In the genomic region with DNA sequence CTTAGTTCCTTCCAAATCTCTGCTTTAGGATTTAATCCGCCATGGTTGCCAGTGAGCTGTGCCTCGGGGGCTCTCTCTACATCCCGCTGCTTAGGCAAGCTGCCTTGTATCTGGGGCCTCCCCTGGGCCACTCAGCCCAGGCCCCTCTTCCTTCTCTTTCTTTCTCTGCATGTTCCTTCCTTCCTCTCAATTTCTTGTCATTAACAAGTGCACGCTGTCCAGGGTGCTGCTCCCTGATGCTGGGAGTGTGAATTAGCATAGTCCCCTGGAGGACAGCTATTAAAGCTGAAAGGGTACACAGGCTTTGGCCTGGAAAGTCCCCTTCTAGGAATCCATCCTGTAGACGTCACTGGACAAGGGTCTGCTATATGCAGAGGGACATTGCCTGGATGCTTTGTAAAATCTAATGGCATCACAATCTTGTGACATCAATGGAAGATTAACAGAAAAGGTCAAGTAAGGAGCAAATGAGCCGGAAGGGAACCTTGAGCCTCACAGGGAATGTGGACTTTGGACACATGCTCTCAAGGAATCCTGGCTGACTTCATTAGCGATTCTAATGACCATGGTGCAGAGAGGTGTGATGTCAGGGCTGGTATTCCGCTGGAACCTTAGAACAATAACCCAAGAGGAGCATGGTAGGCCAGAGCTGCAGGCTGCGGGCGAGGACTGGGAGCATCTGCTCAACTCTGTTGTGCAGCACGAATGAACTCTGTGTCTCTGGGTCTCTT, we compare ENCODE assay signal across 13 mouse cellular contexts. TPM values are rescaled to one million over a fixed set of nuclear protein-coding genes. Genes with fewer than 3 reads are reported as not detected.
DNase-seq lines count a peak whose midpoint lies in the region; ATAC-seq and TF ChIP-seq lines count a peak whose summit lies in the region.
"Had no signal": no experiment of that assay in that cellular context is flagged by ENCODE, and none has a peak within 500 bp of the region (broad histone marks: within the 10 kb centered on the region; RNA-seq: fewer than 3 reads in every experiment).

No protein-coding gene starts in this region.

- peak; percentile 59 for DNase-seq in intestine, embryonic 14.5 days (ENCODE audit: low spot score)
- peak; percentile 21 for DNase-seq in R1 (ENCODE audit: low read depth, low spot score)
- DNase-seq in kidney, adult 9 months = peak; percentile 83
- DNase-seq in midbrain, embryonic 14.5 days = peak; percentile 44
- DNase-seq in ovary, postnatal 14 days (ENCODE audit: low spot score) = no peak
- DNase-seq in spleen, postnatal 10 days (ENCODE audit: low spot score in 2 of 2) = no peak
- DNase-seq in urinary bladder, adult 2 months (ENCODE audit: low spot score) = no peak
- DNase-seq: cerebellum, postnatal 25 days had no signal

- H3K9ac ChIP-seq in intestine, embryonic 14.5 days (ENCODE audit: low read length) = no peak overlapping the region
- no peak overlapping the region for H3K9ac ChIP-seq in intestine, postnatal 0 days (ENCODE audit: low read depth, low read length)
- no peak overlapping the region; the same call in 1 of the 2 replicates for H3K9ac ChIP-seq in midbrain, embryonic 14.5 days (replicated peaks; ENCODE audit: low read length)
- H3K9ac ChIP-seq: hindbrain, embryonic 15.5 days; liver, embryonic 12.5 days had no signal

- ATAC-seq in intestine, embryonic 14.5 days (replicated peaks; ENCODE audit: low FRiP score, low TSS enrichment, low read depth) = no peak
- ATAC-seq in intestine, postnatal 0 days = no peak
- no peak for ATAC-seq in midbrain, embryonic 14.5 days (ENCODE audit: low FRiP score, low TSS enrichment)
- ATAC-seq: liver, embryonic 12.5 days had no signal

- no peaks in the 10 kb centered on the region for H3K9me3 ChIP-seq in intestine, embryonic 14.5 days (ENCODE audit: control insufficient read depth, low read length)
- no peaks in the 10 kb centered on the region for H3K9me3 ChIP-seq in intestine, postnatal 0 days (ENCODE audit: control insufficient read depth)
- no peaks in the 10 kb centered on the region for H3K9me3 ChIP-seq in midbrain, embryonic 14.5 days (ENCODE audit: control insufficient read depth, low read length)
- H3K9me3 ChIP-seq: hindbrain, embryonic 15.5 days; liver, embryonic 12.5 days had no signal

- no peaks in the 10 kb centered on the region for H3K36me3 ChIP-seq in intestine, embryonic 14.5 days (ENCODE audit: control insufficient read depth, insufficient read depth, low read length)
- no peaks in the 10 kb centered on the region for H3K36me3 ChIP-seq in intestine, postnatal 0 days (ENCODE audit: control insufficient read depth, insufficient read depth)
- no peaks in the 10 kb centered on the region for H3K36me3 ChIP-seq in midbrain, embryonic 14.5 days (ENCODE audit: control insufficient read depth, insufficient read depth, low read length)
- H3K36me3 ChIP-seq: hindbrain, embryonic 15.5 days; liver, embryonic 12.5 days had no signal

- no peak for TF ChIP-seq CTCF in intestine, postnatal 0 days (IDR thresholded peaks at IDR 0.05; ENCODE audit: low read depth)

- H3K27ac ChIP-seq in intestine, embryonic 14.5 days (ENCODE audit: low read depth) = no peak overlapping the region
- H3K27ac ChIP-seq in intestine, postnatal 0 days (ENCODE audit: low read depth, low read length) = no peak overlapping the region
- H3K27ac ChIP-seq in midbrain, embryonic 14.5 days (replicated peaks; ENCODE audit: low read depth, low read length) = peak overlapping the region; percentile 57; the same call in 1 of the 2 replicates
- H3K27ac ChIP-seq: hindbrain, embryonic 15.5 days; liver, embryonic 12.5 days; macrophage had no signal

- no peak overlapping the region for H3K4me2 ChIP-seq in intestine, embryonic 14.5 days (ENCODE audit: low read length)
- H3K4me2 ChIP-seq in intestine, postnatal 0 days (replicated peaks; ENCODE audit: low read depth) = no peak overlapping the region
- H3K4me2 ChIP-seq in midbrain, embryonic 14.5 days (ENCODE audit: low read length) = no peak overlapping the region
- H3K4me2 ChIP-seq: hindbrain, embryonic 15.5 days; liver, embryonic 12.5 days had no signal

- H3K4me1 ChIP-seq in intestine, embryonic 14.5 days (replicated peaks; ENCODE audit: control insufficient read depth, insufficient read depth, low read length) = no peaks in the 10 kb centered on the region
- no peaks in the 10 kb centered on the region for H3K4me1 ChIP-seq in intestine, postnatal 0 days (replicated peaks; ENCODE audit: control insufficient read depth, insufficient read depth, low read length)
- H3K4me1 ChIP-seq in midbrain, embryonic 14.5 days (ENCODE audit: control insufficient read depth, insufficient read depth, low read length) = 0 out of 2 replicates have a peak, but pooled peaks cover 5% of the 10 kb centered on the region
- H3K4me1 ChIP-seq: liver, embryonic 12.5 days had no signal

- WGBS in intestine, embryonic 14.5 days = 54% methylated on average over 11 of the region's 11 CpGs
- WGBS in intestine, postnatal 0 days = 48% methylated on average over 11 of the region's 11 CpGs
- WGBS in midbrain, embryonic 14.5 days = 44% methylated on average over 11 of the region's 11 CpGs

- H3K27me3 ChIP-seq in intestine, embryonic 14.5 days (replicated peaks; ENCODE audit: control insufficient read depth, insufficient read depth, low read length) = no peaks in the 10 kb centered on the region
- H3K27me3 ChIP-seq in intestine, postnatal 0 days (replicated peaks; ENCODE audit: control insufficient read depth, insufficient read depth, low read length) = no peaks in the 10 kb centered on the region
- no peaks in the 10 kb centered on the region for H3K27me3 ChIP-seq in midbrain, embryonic 14.5 days (ENCODE audit: control insufficient read depth, insufficient read depth, low read length)
- H3K27me3 ChIP-seq: hindbrain, embryonic 15.5 days had no signal

- no peak overlapping the region for H3K4me3 ChIP-seq in intestine, embryonic 14.5 days (ENCODE audit: low read depth, low read length)
- H3K4me3 ChIP-seq in intestine, postnatal 0 days (ENCODE audit: low read depth, low read length) = no peak overlapping the region
- no peak overlapping the region for H3K4me3 ChIP-seq in midbrain, embryonic 14.5 days (replicated peaks; ENCODE audit: low read depth, low read length)
- H3K4me3 ChIP-seq: hindbrain, embryonic 15.5 days; liver, embryonic 12.5 days had no signal

RNA-seq across cellular contexts. Expression of gene Ift27, which starts 20.7 kb away (rescaled TPM):
- polyA plus RNA-seq in intestine, embryonic 14.5 days (2014; fragmentation: Nextera tagmentation; extraction: Ambion mirVana) = 82.9 and 83.3 TPM in 2 replicates
- polyA plus RNA-seq in intestine, postnatal 0 days (2015; fragmentation: Nextera tagmentation; extraction: Ambion mirVana) = 29.0 and 31.8 TPM in 2 replicates
- polyA plus RNA-seq in midbrain, embryonic 14.5 days (2014; fragmentation: Nextera tagmentation; extraction: Ambion mirVana) = 102 and 110 TPM in 2 replicates
- 32.3 and 33.5 TPM in 2 replicates for polyA plus RNA-seq in urinary bladder, adult 2 months (2012; rRNA removed)

RNA-seq across cellular contexts. Expression of gene Cacng2, which starts 33.4 kb away (rescaled TPM):
- 0.07 and 0.15 TPM in 2 replicates for polyA plus RNA-seq in intestine, embryonic 14.5 days (2014; fragmentation: Nextera tagmentation; extraction: Ambion mirVana)
- polyA plus RNA-seq in intestine, postnatal 0 days (2015; fragmentation: Nextera tagmentation; extraction: Ambion mirVana) = 0.03 and 0.05 TPM in 2 replicates
- polyA plus RNA-seq in midbrain, embryonic 14.5 days (2014; fragmentation: Nextera tagmentation; extraction: Ambion mirVana) = 12.7 and 19.7 TPM in 2 replicates
- not detected in 2 replicates for polyA plus RNA-seq in urinary bladder, adult 2 months (2012; rRNA removed)
- polyA plus RNA-seq: liver, embryonic 12.5 days; macrophage had no signal

RNA-seq across cellular contexts. Expression of gene Pvalb, which starts 53.0 kb away (rescaled TPM):
- not detected in 2 replicates for polyA plus RNA-seq in intestine, embryonic 14.5 days (2014; fragmentation: Nextera tagmentation; extraction: Ambion mirVana)
- not detected in 2 replicates for polyA plus RNA-seq in intestine, postnatal 0 days (2015; fragmentation: Nextera tagmentation; extraction: Ambion mirVana)
- polyA plus RNA-seq in midbrain, embryonic 14.5 days (2014; fragmentation: Nextera tagmentation; extraction: Ambion mirVana) = 7.2 and 9.6 TPM in 2 replicates
- 0.07 TPM in 1 of 2 replicates, not detected in the other for polyA plus RNA-seq in urinary bladder, adult 2 months (2012; rRNA removed)
- polyA plus RNA-seq: liver, embryonic 12.5 days; macrophage; small intestine, adult 2 months had no signal

Comparison
In these comparisons a context has a peak if more than half of its experiments do, and no peak if none do; other contexts are left out.
1. DNase-seq: peak in intestine, embryonic 14.5 days (single experiment), R1 (single experiment), kidney, adult 9 months (single experiment) and midbrain, embryonic 14.5 days (single experiment); none in ovary, postnatal 14 days (single experiment), spleen, postnatal 10 days (0 of 2) and urinary bladder, adult 2 months (single experiment).
2. RNA of gene Cacng2, which starts 33.4 kb away (polyA plus RNA-seq): 12.7 to 19.7 TPM in midbrain, embryonic 14.5 days; 0.07 to 0.15 TPM in intestine, embryonic 14.5 days, 0.03 to 0.05 TPM in intestine, postnatal 0 days and not detected in urinary bladder, adult 2 months; every median in the first group is over 10 times any median in the second.